8 mouse cellular contexts compared by ENCODE assay signal in genomic region chr8:124643540-124644339, GRCm38 (mm10). TPM values are rescaled to one million over a fixed set of nuclear protein-coding genes. Genes with fewer than 3 reads are reported as not detected.
DNase-seq lines count a peak whose midpoint lies in the region; TF ChIP-seq lines count a peak whose summit lies in the region.
"Had no signal": no experiment of that assay in that cellular context is flagged by ENCODE, and none has a peak within 500 bp of the region (broad histone marks: within the 10 kb centered on the region; RNA-seq: fewer than 3 reads in every experiment).

No protein-coding gene starts in this region.

- H3K4me3 ChIP-seq in kidney, adult 2 months (ENCODE audit: insufficient read depth, low read depth, low read length), result no peak overlapping the region
- H3K4me3 ChIP-seq: megakaryocyte, embryonic 14.5 days had no signal

- TF ChIP-seq CTCF in kidney, adult 2 months (conservative IDR thresholded peaks at IDR 0.05; ENCODE audit: insufficient read depth, insufficient read length, low read depth, low read length), result no peak

- peak; percentile 98 for DNase-seq in Muller cell, postnatal 12 days (ENCODE audit: inconsistent ontology term)
- DNase-seq in adrenal gland, adult 2 months, result peak; percentile 86
- peak; percentile 98 for DNase-seq in heart, adult 11 months
- peak; percentile 72 for DNase-seq in kidney, adult 2 months
- peak; percentile 82 to 85 for DNase-seq in lung, adult 18-20 months
- peak; percentile 85 to 93 for DNase-seq in right cerebral cortex, postnatal 10 days (ENCODE audit: low spot score in 2 of 2)
- DNase-seq in cerebellum, adult 8-10 months, result no peak

- 28% methylated on average over 18 of the region's 18 CpGs for WGBS in kidney, adult 2 months

- no peaks in the 10 kb centered on the region for H3K27me3 ChIP-seq in kidney, adult 2 months (replicated peaks; ENCODE audit: control insufficient read depth, insufficient read depth, low read length)

- peak overlapping the region; percentile 52 for H3K27ac ChIP-seq in kidney, adult 2 months (ENCODE audit: insufficient read depth, low read depth, low read length)

- H3K36me3 ChIP-seq in kidney, adult 2 months (ENCODE audit: control insufficient read depth, insufficient read depth, low read length), result no peaks in the 10 kb centered on the region

- no peak for TF ChIP-seq POLR2A in kidney, adult 2 months (IDR thresholded peaks at IDR 0.05; ENCODE audit: low read depth, low read length)

- peaks cover 33% of the 10 kb centered on the region for H3K4me1 ChIP-seq in kidney, adult 2 months (ENCODE audit: control insufficient read depth, insufficient read depth, low read length)

RNA-seq across cellular contexts. Expression of gene 2310022B05Rik, which starts 19.4 kb away (rescaled TPM):
- 10 to 100 TPM; 34.1 to 56.7 TPM for total RNA-seq in adrenal gland, adult 2 months (2021)
- polyA plus RNA-seq in adrenal gland, adult 2 months (2012; rRNA removed), result 37.6 and 49.4 TPM in 2 replicates
- polyA plus RNA-seq in kidney, adult 2 months (2012; rRNA removed), result 44.4 and 47.9 TPM in 2 replicates
